Mouse (Mus musculus): Measurements from ENCODE around the gene Tmem95. TPM values are rescaled to one million over a fixed set of nuclear protein-coding genes. Genes with fewer than 3 reads are reported as not detected.

The Tmem95 gene
- total and polyA plus RNA-seq, 3 experiments: not detected

DNA sequence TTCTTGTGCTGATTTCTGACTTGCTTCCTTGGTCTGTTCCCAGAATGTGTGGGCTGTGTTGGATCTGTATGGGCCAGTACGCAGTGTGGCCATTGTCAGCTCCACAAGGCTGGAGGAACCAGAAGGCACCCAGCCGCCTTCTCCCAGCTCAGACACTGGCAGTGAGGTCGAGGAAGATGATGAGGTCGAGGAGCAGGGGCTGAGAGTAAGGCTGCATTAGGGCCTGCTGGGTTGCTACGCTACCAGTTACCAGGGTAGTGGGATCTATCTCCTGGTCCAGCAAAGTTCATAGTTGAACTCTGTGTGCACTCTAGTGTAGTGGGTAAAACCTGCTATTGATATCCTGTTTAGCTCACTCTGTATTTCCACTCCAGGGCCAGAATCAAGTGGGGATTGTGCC, 31.4 kb upstream of the Tmem95 start:
- H3K36me3 ChIP-seq (replicated peaks in 1 of 2; ENCODE audit: control insufficient read depth in 1 of 2, insufficient read depth in 1 of 2, low read length in 1 of 2): peaks cover 85 to 90% of the 10 kb centered on the region in 2 experiments

DNA sequence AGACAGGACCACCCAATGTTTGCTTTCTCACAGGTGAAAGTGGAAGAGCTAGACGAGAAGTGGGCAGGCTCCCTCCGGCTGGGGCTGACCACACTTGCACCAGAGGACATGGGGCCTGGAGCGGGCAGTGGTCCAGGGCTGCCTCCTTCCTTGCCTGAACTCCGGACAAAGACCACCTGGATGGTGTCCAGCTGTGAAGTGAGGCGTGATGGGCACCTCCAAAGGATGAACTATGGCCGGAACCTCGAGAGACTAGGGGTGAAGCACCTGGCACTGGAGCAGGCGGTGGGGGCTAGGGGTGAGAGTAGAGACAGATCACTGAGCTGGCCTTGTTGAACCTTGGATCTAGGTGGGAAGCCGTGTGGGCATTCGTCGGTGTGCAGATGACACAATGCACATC, 30.8 kb upstream of the Tmem95 start:
- H3K36me3 ChIP-seq (replicated peaks in 1 of 2; ENCODE audit: control insufficient read depth in 1 of 2, insufficient read depth in 1 of 2, low read length in 1 of 2): peaks cover 90 to 94% of the 10 kb centered on the region in 2 experiments
- peaks cover 7 to 10% of the 10 kb centered on the region in 2 experiments; a peak in 3 of 4 replicates for H3K4me1 ChIP-seq (ENCODE audit: control insufficient read depth in 1 of 2, insufficient read depth in 2 of 2)
- H3K4me3 ChIP-seq (replicated peaks in 1 of 3; ENCODE audit: low read depth in 2 of 3, low read length in 2 of 3, poor library complexity in 1 of 3): no peak overlapping the region
- H3K27me3 ChIP-seq (replicated peaks): no peaks in the 10 kb centered on the region
- H3K9ac ChIP-seq (ENCODE audit: insufficient read depth, low read depth): no peak overlapping the region
- H3K9me3 ChIP-seq (replicated peaks; ENCODE audit: low read length): no peaks in the 10 kb centered on the region
- in situ Hi-C loops (cut with MboI; ENCODE audit: low pct_ligation_motif_present, low pct_unique_long_range_greater_than_20kb, low sequenced_read_pairs): no loop called here
- no peak overlapping the region for H3K27ac ChIP-seq (ENCODE audit: insufficient read depth, low read depth)
- dilution Hi-C loops (cut with MboI; ENCODE audit: extremely low pct_ligation_motif_present, extremely low pct_unique_long_range_greater_than_20kb, low sequenced_read_pairs): no loop called here
- no peaks in the 10 kb centered on the region for H3K79me2 ChIP-seq (replicated peaks; ENCODE audit: control insufficient read depth, extremely low read depth, insufficient read depth, poor library complexity, severe bottlenecking)
- no peak overlapping the region for H3K4me2 ChIP-seq (ENCODE audit: insufficient read depth, low read depth, poor library complexity, severe bottlenecking)
- TF ChIP-seq USF2 (conservative IDR thresholded peaks at IDR 0.05; ENCODE audit: low read depth, low read length) (no peak), ZNF384 (IDR thresholded peaks at IDR 0.05; ENCODE audit: low read depth, low read length) (no peak), UBTF (IDR thresholded peaks at IDR 0.05; ENCODE audit: low read depth, low read length) (no peak), TBP (conservative IDR thresholded peaks at IDR 0.05; ENCODE audit: low read depth, low read length) (no peak), BHLHE40 (IDR thresholded peaks at IDR 0.05; ENCODE audit: low read depth, low read length) (no peak), E2F4 (IDR thresholded peaks at IDR 0.05; ENCODE audit: insufficient replicate concordance, low read depth, low read length) (no peak), CHD1 (IDR thresholded peaks at IDR 0.05; ENCODE audit: low read depth, low read length) (no peak), HCFC1 (IDR thresholded peaks at IDR 0.05; ENCODE audit: low read depth, low read length) (no peak), PAX5 (IDR thresholded peaks at IDR 0.05; ENCODE audit: low read length) (no peak)
- no peak for DNase-seq (ENCODE audit: extremely low read depth)

More for the DNA sequence above, 31.4 kb upstream of the Tmem95 start:
- H3K4me1 ChIP-seq (ENCODE audit: control insufficient read depth in 1 of 2, insufficient read depth in 2 of 2): peaks cover 7 to 10% of the 10 kb centered on the region in 2 experiments; a peak in 3 of 4 replicates
- no peak overlapping the region for H3K4me3 ChIP-seq (replicated peaks in 1 of 3; ENCODE audit: low read depth in 2 of 3, low read length in 2 of 3, poor library complexity in 1 of 3)
- no peak overlapping the region for H3K4me2 ChIP-seq (ENCODE audit: insufficient read depth, low read depth, poor library complexity, severe bottlenecking)
- H3K9me3 ChIP-seq (replicated peaks; ENCODE audit: low read length): no peaks in the 10 kb centered on the region
- H3K27ac ChIP-seq (ENCODE audit: insufficient read depth, low read depth): no peak overlapping the region
- dilution Hi-C loops (cut with MboI; ENCODE audit: extremely low pct_ligation_motif_present, extremely low pct_unique_long_range_greater_than_20kb, low sequenced_read_pairs): no loop called here
- H3K9ac ChIP-seq (ENCODE audit: insufficient read depth, low read depth): no peak overlapping the region
- no peak for TF ChIP-seq HCFC1 (IDR thresholded peaks at IDR 0.05; ENCODE audit: low read depth, low read length)
- TF ChIP-seq MXI1 (IDR thresholded peaks at IDR 0.05; ENCODE audit: low read depth, low read length): no peak
- TF ChIP-seq SIN3A (IDR thresholded peaks at IDR 0.05; ENCODE audit: low read length): no peak
- no peak for TF ChIP-seq ELF1 (IDR thresholded peaks at IDR 0.05; ENCODE audit: low read depth, low read length)
- TF ChIP-seq ZNF384 (IDR thresholded peaks at IDR 0.05; ENCODE audit: low read depth, low read length): no peak
- no peak for TF ChIP-seq USF1 (IDR thresholded peaks at IDR 0.05; ENCODE audit: low read depth, low read length)
- in situ Hi-C loops (cut with MboI; ENCODE audit: low pct_ligation_motif_present, low pct_unique_long_range_greater_than_20kb, low sequenced_read_pairs): no loop called here
- H3K27me3 ChIP-seq (replicated peaks): no peaks in the 10 kb centered on the region
- DNase-seq (ENCODE audit: extremely low read depth): no peak
- H3K79me2 ChIP-seq (replicated peaks; ENCODE audit: control insufficient read depth, extremely low read depth, insufficient read depth, poor library complexity, severe bottlenecking): no peaks in the 10 kb centered on the region

GRCm38 (mm10) chr11:69904311-69904710, 26.5 kb upstream of the Tmem95 start:
- peaks cover 58 to 61% of the 10 kb centered on the region in 2 experiments for H3K36me3 ChIP-seq (replicated peaks in 1 of 2; ENCODE audit: control insufficient read depth in 1 of 2, insufficient read depth in 1 of 2, low read length in 1 of 2)
- H3K9ac ChIP-seq (ENCODE audit: insufficient read depth, low read depth): no peak overlapping the region
- H3K79me2 ChIP-seq (replicated peaks; ENCODE audit: control insufficient read depth, extremely low read depth, insufficient read depth, poor library complexity, severe bottlenecking): peaks cover 10% of the 10 kb centered on the region
- dilution Hi-C loops (cut with MboI; ENCODE audit: extremely low pct_ligation_motif_present, extremely low pct_unique_long_range_greater_than_20kb, low sequenced_read_pairs) (no loop called here), in situ Hi-C loops (cut with MboI; ENCODE audit: low pct_ligation_motif_present, low pct_unique_long_range_greater_than_20kb, low sequenced_read_pairs) (no loop called here)
- H3K4me1 ChIP-seq (ENCODE audit: control insufficient read depth in 1 of 2, insufficient read depth in 2 of 2): peaks cover 7 to 21% of the 10 kb centered on the region in 2 experiments
- no peak overlapping the region for H3K27ac ChIP-seq (ENCODE audit: insufficient read depth, low read depth)
- no peak overlapping the region for H3K4me2 ChIP-seq (ENCODE audit: insufficient read depth, low read depth, poor library complexity, severe bottlenecking)
- H3K4me3 ChIP-seq (replicated peaks in 1 of 3; ENCODE audit: low read depth in 2 of 3, low read length in 2 of 3, poor library complexity in 1 of 3): no peak overlapping the region
- H3K9me3 ChIP-seq (replicated peaks; ENCODE audit: low read length): no peaks in the 10 kb centered on the region
- no peaks in the 10 kb centered on the region for H3K27me3 ChIP-seq (replicated peaks)
- DNase-seq (ENCODE audit: extremely low read depth): no peak
- TF ChIP-seq GABPA (IDR thresholded peaks at IDR 0.05; ENCODE audit: insufficient replicate concordance, low read depth, low read length): no peak
- TF ChIP-seq ELF1 (IDR thresholded peaks at IDR 0.05; ENCODE audit: low read depth, low read length): no peak
- no peak for TF ChIP-seq CHD2 (IDR thresholded peaks at IDR 0.05; ENCODE audit: low read length)

All from CH12.LX (cell line).